Mouse (Mus musculus): ENCODE results near the gene BC049730. TPM values are rescaled to one million over a fixed set of nuclear protein-coding genes. Genes with fewer than 3 reads are reported as not detected.

Gene BC049730
- total RNA-seq, 2 experiments from 2014 or later = not detected

GRCm38 (mm10) chr7:24761161-24761560, 52.1 kb downstream of the BC049730 start:
- DNase-seq (ENCODE audit: extremely low spot score in 1 of 2, low spot score in 1 of 2) = no peak

- DNase-seq (ENCODE audit: extremely low spot score in 1 of 2, low spot score in 1 of 2) = no peak
Observed at GRCm38 (mm10) chr7:24762574-24762973, 53.5 kb downstream of the BC049730 start.

Other genes with a start within 250 kb of the BC049730 start
- 1 to 10 TPM in 1 of 2 experiments, under 1 TPM in 1; 0.40 to 1.0 TPM for gene Plaur, start 246.8 kb upstream of the BC049730 start, total RNA-seq (2021)
- gene Cadm4, start 227.2 kb upstream of the BC049730 start, total RNA-seq (2021) = 100 to 1,000 TPM; 156 to 179 TPM
- 10 to 100 TPM; 39.8 to 45.0 TPM for gene Zfp428, start 202.2 kb upstream of the BC049730 start, total RNA-seq (2021)
- gene AC161166.1, start 196.8 kb upstream of the BC049730 start, total RNA-seq (2021) = not detected
- gene Irgq, start 178.6 kb upstream of the BC049730 start, total RNA-seq (2021) = 10 to 100 TPM; 69.0 to 71.9 TPM
- not detected for gene Pinlyp, start 163.1 kb upstream of the BC049730 start, total RNA-seq (2021)
- 10 to 100 TPM; 34.8 to 43.0 TPM for gene Xrcc1, start 163.0 kb upstream of the BC049730 start, total RNA-seq (2021)
- 10 to 100 TPM in 1 of 2 experiments, 1 to 10 TPM in 1; 9.0 to 11.5 TPM for gene Ethe1, start 121.7 kb upstream of the BC049730 start, total RNA-seq (2021)
- 1 to 10 TPM; 5.6 to 6.2 TPM for gene Zfp575, start 121.6 kb upstream of the BC049730 start, total RNA-seq (2021)
- under 1 TPM; 0.19 to 0.20 TPM for gene Phldb3, start 98.5 kb upstream of the BC049730 start, total RNA-seq (2021)
- gene Lypd3, start 72.7 kb upstream of the BC049730 start, total RNA-seq (2021) = 1 to 10 TPM; 1.4 to 1.6 TPM
- gene Tex101, start 32.6 kb upstream of the BC049730 start, total RNA-seq (2021) = not detected
- gene Gm4763, start 17.7 kb downstream of the BC049730 start, total RNA-seq (2021) = not detected
- gene Cd177, start 51.1 kb downstream of the BC049730 start, total RNA-seq (2021) = not detected
- not detected for gene Ceacam10, start 68.0 kb downstream of the BC049730 start, total RNA-seq (2021)
- under 1 TPM in 1 of 2 experiments, not detected in 1; 0.81 TPM for gene Gm9844, start 153.0 kb downstream of the BC049730 start, total RNA-seq (2021)
- gene Lypd4, start 160.7 kb downstream of the BC049730 start, total RNA-seq (2021) = not detected
- not detected for gene Dmrtc2, start 160.8 kb downstream of the BC049730 start, total RNA-seq (2021)
- 100 to 1,000 TPM; 446 to 548 TPM for gene Rps19, start 175.1 kb downstream of the BC049730 start, total RNA-seq (2021)
- under 1 TPM in 1 of 2 experiments, not detected in 1; 0.42 TPM for gene Cd79a, start 188.1 kb downstream of the BC049730 start, total RNA-seq (2021)
- gene Arhgef1, start 193.7 kb downstream of the BC049730 start, total RNA-seq (2021) = 10 to 100 TPM; 57.9 to 98.4 TPM
- gene Gm4881, start 235.3 kb downstream of the BC049730 start, total RNA-seq (2021) = not detected

All from layer of hippocampus, postnatal 25 days (tissue).